Mouse (Mus musculus): ENCODE results near the gene Odf3l2. TPM values are rescaled to one million over a fixed set of nuclear protein-coding genes. Genes with fewer than 3 reads are reported as not detected.

Gene Odf3l2
- polyA plus RNA-seq, 1 experiment from 2014 or later, result not detected

DNA sequence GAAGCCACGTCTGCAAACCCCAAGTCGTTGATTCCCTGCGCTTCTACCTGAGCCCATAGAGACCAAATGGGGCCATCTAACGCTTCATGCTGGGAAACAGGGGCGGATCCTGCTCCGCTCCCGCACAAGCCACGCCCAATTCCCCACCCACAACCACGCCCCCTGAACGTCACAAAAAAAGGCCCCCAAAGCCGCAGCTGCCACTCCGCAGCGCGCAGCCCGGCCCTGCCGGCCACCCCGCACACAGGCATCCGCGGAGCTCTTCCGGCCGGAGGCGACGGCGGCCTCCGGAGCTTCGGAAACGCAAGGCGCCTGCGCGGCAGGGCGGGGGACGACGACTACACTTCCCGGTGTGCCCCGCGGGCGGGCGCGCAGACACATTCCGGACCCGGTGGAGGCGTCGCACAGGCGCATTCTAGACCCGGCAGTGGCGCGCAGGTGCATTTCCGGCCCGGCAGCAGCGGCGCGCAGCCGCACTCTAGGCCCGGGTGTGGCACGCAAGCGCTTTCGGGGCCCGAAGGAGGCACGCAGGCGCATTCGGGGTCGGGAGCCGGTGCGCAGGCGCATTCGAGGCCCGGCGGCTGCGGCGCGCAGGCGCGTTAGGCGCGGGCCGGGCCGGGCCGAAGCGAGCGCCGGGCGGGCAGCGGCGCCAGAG, 36.2 kb upstream of the Odf3l2 start, which contains the start of gene Cdc34:
Gene Cdc34, plus strand, starts transcription at position 605 of the 655 bp plus-strand sequence.
- H3K36me3 ChIP-seq (ENCODE audit: inconsistent target), result peaks cover 22% of the 10 kb centered on the region
- peak within 1 kb of the TSS; percentile 99 for H3K4me3 ChIP-seq (ENCODE audit: inconsistent target)
- H3K27ac ChIP-seq, result peak within 1 kb of the TSS; percentile 77
- WGBS (ENCODE audit: missing documents), result under 1% methylated on average over 79 of the region's 84 CpGs
- H3K79me2 ChIP-seq (ENCODE audit: inconsistent target), result peaks cover 45% of the 10 kb centered on the region

DNA sequence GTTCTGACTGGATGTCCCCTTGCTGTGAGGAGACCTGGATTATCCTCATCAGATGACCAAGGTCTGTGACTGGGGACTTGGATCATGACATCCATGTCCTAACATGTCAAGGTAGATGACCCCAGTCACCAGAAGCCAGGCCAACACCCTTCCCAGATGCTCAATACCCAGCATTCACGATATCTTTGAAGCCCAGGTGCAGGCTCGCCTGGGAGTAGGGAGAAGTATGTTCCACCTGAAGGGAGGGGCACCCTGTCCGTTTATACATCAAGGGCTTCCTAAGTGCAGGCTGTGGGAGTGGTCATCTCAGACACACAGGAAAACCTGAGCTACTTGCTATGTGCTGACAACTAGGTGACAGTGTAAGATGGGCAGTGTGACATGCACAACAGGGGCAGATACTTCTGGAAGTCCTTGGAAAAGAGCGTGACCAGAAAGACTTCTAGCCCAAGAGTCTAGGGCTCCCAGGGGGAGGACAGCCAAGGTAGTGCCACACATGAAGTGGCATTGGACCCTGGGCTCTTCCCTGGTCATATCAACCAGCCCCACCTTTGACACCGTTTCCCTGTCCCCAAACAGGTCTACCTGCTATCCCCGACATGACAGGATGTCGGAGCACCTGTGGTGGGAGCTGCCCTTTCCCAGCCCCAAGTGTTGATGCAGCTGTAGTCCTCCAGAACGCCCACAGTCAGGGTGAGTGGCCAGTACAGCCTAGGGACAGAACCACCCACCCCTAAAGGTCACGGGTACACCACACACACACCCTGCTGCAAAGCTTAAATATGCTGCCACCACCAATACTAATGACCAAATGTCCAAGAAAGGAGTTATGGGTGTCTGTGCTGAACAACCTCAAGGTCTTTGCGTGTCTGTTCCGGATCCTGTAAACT, 35.3 kb upstream of the Odf3l2 start:
- H3K79me2 ChIP-seq (ENCODE audit: inconsistent target), result peaks cover 36% of the 10 kb centered on the region
- H3K27ac ChIP-seq, result peak overlapping the region; percentile 39
- WGBS (ENCODE audit: missing documents), result 46% methylated on average over 11 of the region's 11 CpGs
- H3K4me3 ChIP-seq (ENCODE audit: inconsistent target), result peak overlapping the region; percentile 47
- H3K36me3 ChIP-seq (ENCODE audit: inconsistent target), result peaks cover 17% of the 10 kb centered on the region

DNA sequence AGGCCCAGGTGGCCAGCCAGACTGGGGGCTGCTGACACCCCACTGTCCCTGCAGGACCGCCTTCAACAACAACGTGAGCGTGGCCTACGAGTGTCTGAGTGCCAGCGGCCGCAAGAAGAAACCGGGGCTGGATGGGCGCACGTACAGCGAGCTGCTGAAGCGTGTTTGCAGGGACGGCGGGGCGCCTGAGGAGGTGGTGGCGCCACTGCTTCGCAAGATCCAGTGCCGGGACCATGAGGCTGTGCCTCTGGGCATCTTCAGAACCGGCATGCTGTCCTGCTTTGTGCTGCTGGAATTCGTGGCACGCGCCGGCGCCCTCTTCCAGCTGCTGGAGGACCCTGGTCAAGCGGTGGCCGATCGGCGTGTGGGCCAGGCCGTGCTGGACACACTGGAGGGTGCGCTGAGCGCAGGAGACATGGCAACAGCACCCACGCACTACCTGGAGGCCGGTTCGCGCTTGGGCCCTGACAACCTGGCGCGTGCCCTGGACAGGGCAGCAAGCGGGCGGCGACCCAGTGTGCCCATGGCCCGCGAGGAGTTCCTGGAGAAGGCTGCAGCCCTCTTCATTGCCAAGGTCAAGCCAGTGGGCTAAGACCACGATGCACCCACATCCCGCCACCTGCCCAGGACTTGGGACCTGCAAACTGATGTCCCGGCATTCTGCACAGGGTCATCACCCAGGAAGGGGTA, 30.0 kb upstream of the Odf3l2 start:
- H3K27ac ChIP-seq, result no peak overlapping the region
- WGBS (ENCODE audit: missing documents), result 97% methylated on average over 33 of the region's 44 CpGs
- no peaks in the 10 kb centered on the region; the same call in 1 of the 2 replicates for H3K79me2 ChIP-seq (ENCODE audit: inconsistent target)
- H3K4me3 ChIP-seq (ENCODE audit: inconsistent target), result no peak overlapping the region
- peaks cover 4% of the 10 kb centered on the region; the same call in 1 of the 2 replicates for H3K36me3 ChIP-seq (ENCODE audit: inconsistent target)

DNA sequence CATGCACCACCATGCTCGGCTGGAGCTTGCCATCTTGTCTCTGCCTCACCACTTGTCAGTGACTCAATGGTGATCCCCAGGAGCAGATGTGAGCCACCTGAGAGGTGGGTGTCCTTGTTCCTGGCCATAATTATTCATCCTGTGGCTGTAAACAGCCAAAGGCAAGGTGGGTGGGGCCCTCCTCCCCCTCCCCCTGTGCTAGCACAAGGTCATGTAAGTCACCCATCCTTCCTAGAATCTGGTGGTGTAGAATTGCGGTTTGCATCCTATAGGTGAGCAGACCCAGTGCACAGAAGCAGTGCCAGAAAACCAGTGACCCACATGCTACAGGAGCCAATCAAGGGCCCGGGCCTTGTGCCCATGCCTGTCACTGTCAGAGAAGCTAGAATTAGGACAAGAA, 27.5 kb upstream of the Odf3l2 start:
- no peaks in the 10 kb centered on the region; the same call in 1 of the 2 replicates for H3K79me2 ChIP-seq (ENCODE audit: inconsistent target)
- no peak overlapping the region for H3K27ac ChIP-seq
- peaks cover 4% of the 10 kb centered on the region; the same call in 1 of the 2 replicates for H3K36me3 ChIP-seq (ENCODE audit: inconsistent target)
- WGBS (ENCODE audit: missing documents), result 97% methylated on average over 3 of the region's 3 CpGs
- H3K4me3 ChIP-seq (ENCODE audit: inconsistent target), result no peak overlapping the region

DNA sequence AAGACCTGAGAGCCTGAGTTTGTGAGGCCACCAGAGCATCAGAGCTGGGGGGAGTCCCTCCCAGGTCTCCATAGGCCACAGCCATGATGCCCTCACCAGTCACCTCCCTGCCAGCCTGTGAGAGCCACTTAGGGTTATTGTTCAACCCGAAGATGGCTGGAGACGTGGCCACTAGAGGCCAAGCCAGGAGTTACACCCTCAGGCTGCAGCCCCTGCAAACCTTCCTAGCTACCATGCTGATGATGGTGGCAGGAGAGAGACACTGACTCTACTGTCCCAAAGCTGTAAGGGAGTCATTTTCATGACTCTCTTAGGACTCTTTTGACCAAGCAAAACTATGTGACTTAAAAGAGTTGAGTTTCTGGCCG, 26.5 kb upstream of the Odf3l2 start:
- Histone ChIP-seq H3K36me3 (ENCODE audit: inconsistent target) (peaks cover 4% of the 10 kb centered on the region; the same call in 1 of the 2 replicates), H3K79me2 (ENCODE audit: inconsistent target) (no peaks in the 10 kb centered on the region; the same call in 1 of the 2 replicates), H3K27ac (no peak overlapping the region), H3K4me3 (ENCODE audit: inconsistent target) (no peak overlapping the region)
- WGBS (ENCODE audit: missing documents), result 84% methylated on average over 3 of the region's 3 CpGs

DNA sequence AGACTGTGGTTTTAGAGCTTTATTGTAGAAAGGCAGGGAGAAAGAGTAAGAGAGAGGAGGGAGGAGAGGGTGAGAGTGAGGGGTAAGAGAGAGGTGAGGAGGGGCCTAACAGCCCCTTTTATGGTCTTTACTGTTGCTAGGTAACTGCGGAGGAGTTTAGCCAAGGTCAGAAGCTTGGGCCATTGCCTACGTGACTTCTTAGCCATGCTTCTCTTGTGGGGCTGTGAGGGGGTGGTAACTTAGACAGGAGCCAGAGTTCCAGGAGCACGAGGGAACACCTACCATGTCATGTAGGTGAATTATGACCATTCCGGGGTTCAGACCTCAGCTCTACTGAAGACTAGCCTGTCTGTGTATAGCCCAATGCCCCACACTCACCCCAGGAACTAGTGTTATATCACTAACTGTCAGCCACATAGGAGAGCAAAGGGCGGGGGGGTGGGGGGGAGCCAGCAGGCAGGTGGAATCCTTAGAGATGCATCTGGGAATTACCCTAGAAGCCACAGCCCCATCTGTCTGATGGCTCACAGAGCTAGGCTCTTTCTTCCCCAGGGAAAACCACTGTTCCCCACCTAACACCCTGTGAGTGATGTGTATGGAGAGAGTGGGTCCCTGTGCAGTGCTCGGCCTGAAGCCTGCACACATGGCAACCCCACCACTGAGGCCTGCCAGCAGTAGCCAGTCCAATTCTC, 26.0 kb upstream of the Odf3l2 start:
- H3K79me2 ChIP-seq (ENCODE audit: inconsistent target), result no peaks in the 10 kb centered on the region; the same call in 1 of the 2 replicates
- no peak overlapping the region for H3K4me3 ChIP-seq (ENCODE audit: inconsistent target)
- H3K27ac ChIP-seq, result no peak overlapping the region
- peaks cover 4% of the 10 kb centered on the region; the same call in 1 of the 2 replicates for H3K36me3 ChIP-seq (ENCODE audit: inconsistent target)
- WGBS (ENCODE audit: missing documents), result 89% methylated on average over 6 of the region's 6 CpGs

DNA sequence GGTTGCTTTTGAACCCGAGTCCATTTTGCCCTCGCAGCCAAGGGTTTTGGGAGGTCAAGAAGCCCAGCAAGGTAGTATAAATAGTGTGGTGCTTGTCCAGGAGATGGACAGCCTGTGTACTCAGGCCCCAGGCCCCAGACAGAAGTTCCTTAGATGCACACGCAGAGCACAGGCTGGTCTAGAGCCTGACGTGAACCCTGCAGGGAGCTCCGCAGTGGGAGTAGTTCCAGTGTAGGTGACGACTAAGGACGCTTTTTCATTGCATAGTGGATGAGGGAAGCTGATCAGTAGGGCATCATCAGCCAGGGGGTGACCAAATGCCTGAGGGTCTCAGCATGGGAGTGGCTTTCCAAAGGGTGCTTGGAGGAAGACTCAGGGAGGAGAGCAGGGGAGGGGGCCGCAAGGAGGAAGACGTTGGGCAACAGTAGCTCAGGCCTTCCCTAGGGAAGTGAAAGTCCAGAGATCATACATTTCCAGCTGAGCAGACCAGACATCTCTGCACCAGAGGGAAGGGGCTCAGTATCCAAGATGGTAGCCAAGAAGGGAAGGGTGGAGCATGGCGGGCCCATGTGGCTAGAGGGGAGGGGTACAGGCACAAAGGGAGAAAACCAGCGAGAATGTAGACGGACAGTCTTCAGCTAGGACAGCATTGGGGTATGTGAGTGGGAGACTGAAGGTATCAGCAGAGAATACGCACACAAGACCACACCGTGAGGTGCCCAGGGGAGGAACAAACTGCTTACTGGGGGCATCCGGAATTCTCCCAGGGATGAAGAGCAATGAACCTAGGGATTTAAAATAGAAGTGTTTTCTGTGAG, 24.7 kb upstream of the Odf3l2 start:
- H3K79me2 ChIP-seq (ENCODE audit: inconsistent target), result no peaks in the 10 kb centered on the region; the same call in 1 of the 2 replicates
- 34% methylated on average over 15 of the region's 15 CpGs for WGBS (ENCODE audit: missing documents)
- no peaks in the 10 kb centered on the region for H3K36me3 ChIP-seq (ENCODE audit: inconsistent target)
- peak overlapping the region; percentile 80 for H3K4me3 ChIP-seq (ENCODE audit: inconsistent target)
- H3K27ac ChIP-seq, result peak overlapping the region; percentile 74

DNA sequence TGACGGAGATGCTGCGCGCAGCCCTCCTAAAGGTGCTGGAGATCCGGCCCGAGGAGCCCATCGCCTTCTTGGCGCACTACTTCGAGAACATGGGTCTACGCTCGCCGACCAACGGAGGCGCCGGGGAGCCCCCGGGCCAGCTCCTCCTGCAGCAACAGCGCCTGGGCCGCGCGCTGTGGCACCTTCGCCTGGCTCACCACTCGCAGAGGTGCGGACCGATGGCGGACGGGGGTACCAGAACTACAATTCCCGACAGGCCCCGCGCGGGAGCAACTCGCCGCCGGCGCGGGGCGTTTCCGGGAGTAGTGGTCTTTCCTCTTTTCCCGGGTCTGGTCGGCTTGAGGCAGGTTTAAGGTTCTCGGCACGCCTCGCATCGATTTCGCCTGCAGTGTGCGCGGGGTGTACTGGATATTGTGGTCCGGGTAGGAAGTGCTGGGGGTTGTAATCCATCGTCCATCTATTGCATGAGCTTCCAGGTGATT, 24.1 kb upstream of the Odf3l2 start:
- Histone ChIP-seq H3K4me3 (ENCODE audit: inconsistent target) (peak overlapping the region; percentile 80), H3K36me3 (ENCODE audit: inconsistent target) (no peaks in the 10 kb centered on the region), H3K27ac (peak overlapping the region; percentile 74), H3K79me2 (ENCODE audit: inconsistent target) (no peaks in the 10 kb centered on the region; the same call in 1 of the 2 replicates)
- WGBS (ENCODE audit: missing documents), result under 1% methylated on average over 47 of the region's 47 CpGs

DNA sequence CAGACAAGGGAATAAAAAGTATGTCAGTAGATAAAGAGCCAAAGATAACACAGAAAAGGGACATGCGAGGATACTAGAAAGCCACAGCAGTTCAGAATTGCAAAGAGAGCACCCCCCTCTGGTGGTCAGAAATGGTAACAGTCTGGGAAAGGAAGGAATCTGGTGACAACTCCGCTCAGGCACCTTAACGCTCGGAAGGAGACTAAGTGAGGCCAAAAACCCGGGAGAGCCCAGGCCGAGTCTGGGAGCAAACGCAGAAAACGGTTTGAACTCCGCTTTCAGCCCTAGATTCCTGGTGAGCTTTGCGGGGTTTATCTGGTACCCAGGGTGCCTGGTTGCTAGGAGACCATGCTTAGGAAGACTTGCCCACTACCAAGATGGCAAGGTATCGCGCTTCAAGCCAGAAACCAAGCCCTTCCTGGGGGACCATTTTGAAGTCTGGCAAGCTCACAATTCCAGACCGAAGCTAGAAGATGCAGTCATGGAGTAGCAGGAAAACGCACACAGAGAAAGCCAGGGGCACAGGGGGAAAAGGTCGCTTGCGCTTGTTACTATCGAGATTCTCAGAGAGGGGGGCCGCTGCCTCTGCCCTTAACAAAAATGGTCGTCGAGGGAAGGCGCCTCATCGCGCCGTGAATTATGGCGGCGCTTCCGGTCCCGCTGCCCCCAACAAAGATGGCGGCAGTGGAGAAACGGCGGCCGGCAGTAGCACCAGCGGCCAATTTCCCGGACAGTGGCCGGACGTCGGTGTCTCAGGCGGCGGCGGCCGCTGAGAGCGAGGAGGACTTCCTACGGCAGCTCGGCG, 23.4 kb upstream of the Odf3l2 start, which contains the start of gene Tpgs1:
Gene Tpgs1, plus strand, starts transcription at position 599 of the 805 bp plus-strand sequence.
- WGBS (ENCODE audit: missing documents), result 0% methylated on average over 45 of the region's 45 CpGs
- Histone ChIP-seq H3K79me2 (ENCODE audit: inconsistent target) (no peaks in the 10 kb centered on the region; the same call in 1 of the 2 replicates), H3K36me3 (ENCODE audit: inconsistent target) (no peaks in the 10 kb centered on the region), H3K4me3 (ENCODE audit: inconsistent target) (peak within 1 kb of the TSS; percentile 80), H3K27ac (peak within 1 kb of the TSS; percentile 74)

DNA sequence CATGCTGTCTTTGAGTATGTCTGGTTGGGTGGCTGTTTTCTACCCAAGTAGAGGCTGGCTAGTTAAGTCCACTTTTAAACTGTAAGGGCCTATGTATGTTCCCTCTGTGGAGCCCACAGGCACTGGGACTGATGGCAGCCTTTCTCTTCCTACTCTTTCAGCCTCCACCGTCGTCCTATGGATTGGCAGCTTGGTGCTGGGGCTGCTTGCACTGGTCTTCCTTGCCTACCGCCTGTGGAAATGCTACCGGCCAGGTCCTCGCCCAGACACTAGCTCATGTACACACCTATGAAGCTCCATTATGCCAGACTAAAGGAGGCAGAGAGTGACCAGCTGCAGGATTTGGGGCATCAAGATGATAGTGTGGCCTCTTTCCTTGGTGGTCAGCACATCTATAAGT, 22.5 kb upstream of the Odf3l2 start:
- no peak overlapping the region for H3K27ac ChIP-seq
- no peak overlapping the region for H3K4me3 ChIP-seq (ENCODE audit: inconsistent target)
- H3K79me2 ChIP-seq (ENCODE audit: inconsistent target), result no peaks in the 10 kb centered on the region; the same call in 1 of the 2 replicates
- 82% methylated on average over 5 of the region's 5 CpGs for WGBS (ENCODE audit: missing documents)
- no peaks in the 10 kb centered on the region for H3K36me3 ChIP-seq (ENCODE audit: inconsistent target)

DNA sequence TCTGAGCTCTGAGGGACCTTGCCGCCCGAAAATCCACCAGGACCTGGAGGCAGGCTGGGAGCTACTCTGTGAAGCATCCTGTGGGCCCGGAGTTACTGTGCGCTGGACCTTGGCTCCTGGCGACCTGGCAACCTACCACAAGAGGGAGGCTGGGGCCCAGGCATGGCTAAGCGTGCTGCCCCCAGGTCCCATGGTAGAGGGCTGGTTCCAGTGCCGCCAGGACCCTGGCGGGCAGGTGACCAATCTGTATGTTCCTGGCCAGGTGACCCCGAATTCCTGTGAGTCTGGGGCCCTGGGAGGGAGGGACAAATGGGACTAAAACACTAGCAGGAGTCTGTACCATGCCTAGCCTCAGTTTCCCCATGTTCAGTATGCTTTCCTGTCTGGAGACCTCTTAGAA, 21.0 kb upstream of the Odf3l2 start:
- 72% methylated on average over 9 of the region's 9 CpGs for WGBS (ENCODE audit: missing documents)
- Histone ChIP-seq H3K27ac (no peak overlapping the region), H3K79me2 (ENCODE audit: inconsistent target) (no peaks in the 10 kb centered on the region; the same call in 1 of the 2 replicates), H3K4me3 (ENCODE audit: inconsistent target) (no peak overlapping the region), H3K36me3 (ENCODE audit: inconsistent target) (no peaks in the 10 kb centered on the region)

DNA sequence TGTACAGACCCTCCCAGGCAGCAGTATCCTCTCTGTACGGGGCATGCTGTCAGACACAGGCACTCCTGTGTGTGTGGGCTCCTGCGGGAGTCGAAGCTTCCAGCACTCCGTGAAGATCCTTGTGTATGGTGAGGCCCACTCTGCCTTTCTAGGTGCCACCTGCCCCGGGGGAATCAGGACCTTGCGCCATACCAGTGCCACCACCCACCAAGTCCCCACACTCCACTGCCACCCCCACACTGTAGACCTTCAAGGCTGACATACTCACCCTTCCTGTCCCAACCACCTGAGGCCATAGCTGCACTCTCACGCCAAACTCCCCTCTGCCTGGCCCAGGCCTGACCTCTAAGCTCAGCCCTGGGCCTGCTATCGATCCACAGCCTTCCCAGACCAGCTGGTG, 19.5 kb upstream of the Odf3l2 start:
- WGBS (ENCODE audit: missing documents), result 90% methylated on average over 8 of the region's 8 CpGs
- no peak overlapping the region for H3K4me3 ChIP-seq (ENCODE audit: inconsistent target)
- H3K27ac ChIP-seq, result no peak overlapping the region
- no peaks in the 10 kb centered on the region for H3K36me3 ChIP-seq (ENCODE audit: inconsistent target)
- H3K79me2 ChIP-seq (ENCODE audit: inconsistent target), result no peaks in the 10 kb centered on the region
